Mouse (Mus musculus): ENCODE results near the gene Dclk3. TPM values are rescaled to one million over a fixed set of nuclear protein-coding genes. Genes with fewer than 3 reads are reported as not detected.
A peak's percentile ranks its signal among the peaks of the same experiment; 100 is the strongest.

Dclk3 gene
- polyA plus RNA-seq, 1 experiment = not detected

DNA sequence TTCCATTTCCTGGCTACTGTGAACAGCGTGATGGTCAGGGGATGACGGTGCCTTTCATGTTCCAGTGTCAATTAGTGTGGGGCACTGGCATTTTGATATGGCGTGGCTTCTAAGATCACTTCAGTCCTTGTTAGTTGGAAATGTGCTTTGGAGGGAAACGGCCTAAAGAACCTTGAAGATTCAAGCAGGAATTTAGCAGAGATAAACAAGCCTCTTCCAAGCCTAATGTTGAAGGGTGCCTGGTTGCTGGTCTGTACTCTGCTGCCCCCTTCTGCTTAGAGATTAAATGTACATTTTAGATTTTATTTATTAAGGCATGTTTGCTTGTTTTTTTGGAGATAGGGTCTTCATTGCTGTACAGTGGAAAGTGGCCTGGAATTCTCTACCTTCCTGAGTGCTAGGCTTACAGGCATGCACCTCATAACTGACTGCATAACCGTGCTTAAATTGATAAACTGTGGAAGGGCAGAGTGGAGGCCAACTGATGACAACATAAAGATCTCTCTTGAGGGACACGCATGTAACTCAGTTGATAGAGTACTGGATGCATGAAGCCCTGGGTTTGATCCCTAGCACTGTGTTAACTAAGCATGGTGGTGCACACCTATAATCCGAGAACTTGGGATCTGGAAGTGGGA lies 40.1 kb downstream of the Dclk3 start:
- 62% methylated on average over 7 of the region's 7 CpGs for WGBS
- TF ChIP-seq POLR2A (IDR thresholded peaks at IDR 0.05; ENCODE audit: borderline replicate concordance, control insufficient read depth, low read depth, low read length) (no peak), CTCF (IDR thresholded peaks at IDR 0.05; ENCODE audit: control insufficient read depth, insufficient read depth, low read length) (no peak)
- H3K27ac ChIP-seq (ENCODE audit: control insufficient read depth, insufficient read depth, low read depth, low read length, poor library complexity) = no peak overlapping the region
- no peaks in the 10 kb centered on the region for H3K4me1 ChIP-seq (ENCODE audit: control insufficient read depth, insufficient read depth, low read length)
- no peak overlapping the region for H3K4me3 ChIP-seq (replicated peaks; ENCODE audit: control insufficient read depth, low read depth, low read length)

DNA sequence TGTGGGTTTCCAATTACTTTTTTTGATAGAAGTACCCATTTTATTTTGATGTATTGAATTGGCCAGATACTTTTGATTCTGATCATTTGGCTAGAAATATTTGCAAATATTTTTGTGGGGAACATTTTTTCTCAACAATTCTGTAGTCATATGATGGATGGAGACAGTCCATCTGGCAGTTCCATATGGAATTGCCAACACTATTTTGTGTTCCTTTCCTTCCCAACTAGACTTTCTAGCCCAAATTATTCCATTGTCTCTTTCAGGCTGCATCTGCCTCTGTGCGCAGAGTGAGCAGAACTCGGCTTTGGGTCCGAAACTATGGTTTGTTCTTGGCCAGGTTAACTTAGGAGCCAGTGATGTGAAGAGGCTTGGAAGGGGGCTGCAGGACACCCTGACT lies 42.1 kb downstream of the Dclk3 start:
- H3K4me1 ChIP-seq (ENCODE audit: control insufficient read depth, insufficient read depth, low read length) = no peaks in the 10 kb centered on the region
- H3K4me3 ChIP-seq (replicated peaks; ENCODE audit: control insufficient read depth, low read depth, low read length) = no peak overlapping the region
- H3K27ac ChIP-seq (ENCODE audit: control insufficient read depth, insufficient read depth, low read depth, low read length, poor library complexity) = no peak overlapping the region
- TF ChIP-seq POLR2A (IDR thresholded peaks at IDR 0.05; ENCODE audit: borderline replicate concordance, control insufficient read depth, low read depth, low read length) (no peak), CTCF (IDR thresholded peaks at IDR 0.05; ENCODE audit: control insufficient read depth, insufficient read depth, low read length) (no peak)
- WGBS = 72% methylated on average over 3 of the region's 3 CpGs

DNA sequence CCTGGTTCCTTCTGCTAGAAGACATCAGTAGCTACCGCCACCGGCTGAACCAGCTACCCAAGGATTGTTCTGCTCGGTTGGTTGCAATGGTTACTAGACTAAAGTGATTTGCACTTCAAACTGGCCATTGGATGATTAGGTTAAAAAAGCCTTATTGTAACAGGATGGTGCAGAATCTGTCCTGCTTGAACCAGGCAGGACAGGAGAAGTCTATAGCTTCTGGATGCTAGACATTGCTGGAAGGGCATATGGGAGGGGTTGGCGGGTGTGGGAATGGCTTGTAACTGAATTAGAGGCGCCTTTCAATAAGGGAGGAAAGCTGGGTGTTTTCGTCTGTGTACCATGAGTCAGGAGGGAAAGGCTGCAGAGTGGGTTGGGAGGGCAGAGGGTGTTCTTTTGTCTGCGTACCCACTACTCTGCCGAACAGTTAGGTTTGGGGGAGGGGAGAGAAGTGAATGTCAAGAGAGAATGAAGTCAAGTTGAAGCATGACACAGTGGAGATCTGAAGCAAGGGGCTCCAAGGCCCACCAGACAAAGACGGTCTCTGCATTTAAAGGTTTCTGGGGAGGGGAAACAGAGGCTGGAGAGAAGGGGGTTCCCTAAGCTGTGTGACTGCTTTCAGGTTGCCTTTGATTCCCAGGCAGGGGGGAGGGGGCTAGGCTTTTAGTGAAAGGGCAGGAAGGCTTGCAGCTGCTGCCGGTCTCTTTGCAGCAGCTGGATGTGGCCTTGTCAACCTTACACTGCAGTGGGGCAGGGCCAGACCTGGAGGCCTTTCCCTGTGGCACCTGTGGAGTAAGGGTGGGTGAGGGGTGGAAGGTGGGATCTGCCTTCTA lies 48.0 kb downstream of the Dclk3 start:
- Histone ChIP-seq H3K4me1 (ENCODE audit: control insufficient read depth, insufficient read depth, low read length) (no peaks in the 10 kb centered on the region), H3K27ac (ENCODE audit: control insufficient read depth, insufficient read depth, low read depth, low read length, poor library complexity) (no peak overlapping the region), H3K4me3 (replicated peaks; ENCODE audit: control insufficient read depth, low read depth, low read length) (no peak overlapping the region)
- no peak for TF ChIP-seq POLR2A (IDR thresholded peaks at IDR 0.05; ENCODE audit: borderline replicate concordance, control insufficient read depth, low read depth, low read length)
- TF ChIP-seq CTCF (IDR thresholded peaks at IDR 0.05; ENCODE audit: control insufficient read depth, insufficient read depth, low read length) = no peak
- WGBS = 75% methylated on average over 10 of the region's 10 CpGs

DNA sequence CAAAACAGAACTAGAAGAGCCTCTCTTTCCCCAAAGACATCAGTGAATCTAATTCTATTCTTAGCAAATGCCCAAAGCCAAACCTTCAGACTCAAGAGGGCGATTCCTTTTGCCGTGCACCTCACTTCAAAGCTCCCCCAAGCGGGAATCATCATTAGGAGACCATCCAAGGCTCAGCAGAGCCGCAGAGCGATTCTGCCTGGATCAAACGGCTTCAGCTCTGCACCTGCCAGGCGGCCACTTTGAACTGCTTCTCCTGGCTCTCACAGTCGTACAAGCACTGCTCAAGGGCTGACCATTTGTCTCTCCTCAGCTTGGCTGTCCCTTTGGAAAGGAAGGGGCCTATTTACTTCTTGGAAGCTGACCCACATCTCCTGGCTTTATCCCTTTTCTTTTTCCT lies 51.7 kb downstream of the Dclk3 start:
- no peaks in the 10 kb centered on the region for H3K4me1 ChIP-seq (ENCODE audit: control insufficient read depth, insufficient read depth, low read length)
- TF ChIP-seq CTCF (IDR thresholded peaks at IDR 0.05; ENCODE audit: control insufficient read depth, insufficient read depth, low read length) = no peak
- no peak for TF ChIP-seq POLR2A (IDR thresholded peaks at IDR 0.05; ENCODE audit: borderline replicate concordance, control insufficient read depth, low read depth, low read length)
- no peak overlapping the region for H3K27ac ChIP-seq (ENCODE audit: control insufficient read depth, insufficient read depth, low read depth, low read length, poor library complexity)
- no peak overlapping the region for H3K4me3 ChIP-seq (replicated peaks; ENCODE audit: control insufficient read depth, low read depth, low read length)
- WGBS = 32% methylated on average over 8 of the region's 8 CpGs

DNA sequence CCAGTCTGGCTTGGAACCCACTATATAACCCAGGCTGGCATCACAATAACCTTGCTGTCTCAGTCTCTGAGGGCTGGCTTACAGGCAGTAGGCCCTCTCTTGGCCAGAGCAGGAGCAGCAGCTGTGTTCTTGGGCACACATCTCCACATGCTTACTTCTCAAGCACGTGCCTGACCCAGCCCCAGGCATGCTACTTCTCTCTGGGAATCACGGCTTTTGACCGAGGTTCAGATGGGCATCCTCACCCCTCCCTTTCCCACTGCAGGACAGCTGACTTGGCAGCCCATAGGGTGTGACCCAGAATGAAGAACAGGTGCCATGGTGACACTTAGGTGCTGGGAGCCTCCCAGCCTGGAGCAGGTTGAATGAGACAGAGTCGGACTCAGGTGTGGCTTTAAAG lies 52.4 kb downstream of the Dclk3 start:
- TF ChIP-seq CTCF (IDR thresholded peaks at IDR 0.05; ENCODE audit: control insufficient read depth, insufficient read depth, low read length) (no peak), POLR2A (IDR thresholded peaks at IDR 0.05; ENCODE audit: borderline replicate concordance, control insufficient read depth, low read depth, low read length) (no peak)
- WGBS = 36% methylated on average over 4 of the region's 4 CpGs
- Histone ChIP-seq H3K4me3 (replicated peaks; ENCODE audit: control insufficient read depth, low read depth, low read length) (no peak overlapping the region), H3K4me1 (ENCODE audit: control insufficient read depth, insufficient read depth, low read length) (no peaks in the 10 kb centered on the region), H3K27ac (ENCODE audit: control insufficient read depth, insufficient read depth, low read depth, low read length, poor library complexity) (no peak overlapping the region)

DNA sequence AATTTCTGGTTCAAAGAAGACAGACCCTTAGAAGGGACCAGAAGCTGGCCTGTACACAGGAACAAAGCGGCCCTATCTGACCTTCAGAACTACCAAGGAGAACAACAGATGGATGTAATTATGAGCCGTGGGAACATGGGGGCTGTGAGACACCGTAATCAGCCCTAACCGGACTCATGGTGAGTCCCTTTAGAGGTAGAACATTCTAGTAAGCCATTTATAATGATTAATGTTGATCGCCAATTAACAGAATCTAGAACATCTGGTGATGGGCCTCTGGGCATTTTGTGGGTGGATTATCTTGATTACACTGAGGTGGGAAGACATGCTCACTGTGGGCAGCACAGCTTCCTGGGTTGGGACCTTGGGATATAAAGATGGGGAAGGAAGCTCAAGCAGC lies 54.6 kb downstream of the Dclk3 start:
- 71% methylated on average over 5 of the region's 5 CpGs for WGBS

DNA sequence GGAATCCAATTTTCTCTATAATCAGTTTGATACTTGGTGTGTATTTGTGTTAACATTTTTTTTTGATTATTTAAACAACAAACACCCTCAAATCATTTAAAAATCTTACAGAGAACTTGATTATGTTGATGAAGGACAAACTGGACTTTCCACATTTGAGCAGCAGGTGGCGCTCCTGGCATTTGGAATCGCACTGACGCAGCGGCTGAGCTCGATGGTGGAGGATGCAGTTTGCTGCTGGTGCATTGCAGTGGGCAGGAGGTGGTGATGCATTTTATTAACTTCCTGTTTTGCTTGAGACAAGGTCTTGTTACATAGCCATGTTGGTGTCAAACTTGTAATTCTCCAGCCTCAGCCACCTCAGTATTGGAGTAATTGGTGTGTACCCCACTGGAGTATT lies 56.7 kb downstream of the Dclk3 start:
- Histone ChIP-seq H3K27ac (ENCODE audit: control insufficient read depth, insufficient read depth, low read depth, low read length, poor library complexity) (no peak overlapping the region), H3K4me3 (replicated peaks; ENCODE audit: control insufficient read depth, low read depth, low read length) (no peak overlapping the region), H3K4me1 (ENCODE audit: control insufficient read depth, insufficient read depth, low read length) (no peaks in the 10 kb centered on the region)
- under 1% methylated on average over 5 of the region's 5 CpGs for WGBS
- TF ChIP-seq POLR2A (IDR thresholded peaks at IDR 0.05; ENCODE audit: borderline replicate concordance, control insufficient read depth, low read depth, low read length) (no peak), CTCF (IDR thresholded peaks at IDR 0.05; ENCODE audit: control insufficient read depth, insufficient read depth, low read length) (peak; percentile 86)

More for the DNA sequence above, 54.6 kb downstream of the Dclk3 start:
- H3K4me3 ChIP-seq (replicated peaks; ENCODE audit: control insufficient read depth, low read depth, low read length) = no peak overlapping the region
- TF ChIP-seq CTCF (IDR thresholded peaks at IDR 0.05; ENCODE audit: control insufficient read depth, insufficient read depth, low read length) = no peak
- no peak for TF ChIP-seq POLR2A (IDR thresholded peaks at IDR 0.05; ENCODE audit: borderline replicate concordance, control insufficient read depth, low read depth, low read length)
- no peak overlapping the region for H3K27ac ChIP-seq (ENCODE audit: control insufficient read depth, insufficient read depth, low read depth, low read length, poor library complexity)
- no peaks in the 10 kb centered on the region for H3K4me1 ChIP-seq (ENCODE audit: control insufficient read depth, insufficient read depth, low read length)

DNA sequence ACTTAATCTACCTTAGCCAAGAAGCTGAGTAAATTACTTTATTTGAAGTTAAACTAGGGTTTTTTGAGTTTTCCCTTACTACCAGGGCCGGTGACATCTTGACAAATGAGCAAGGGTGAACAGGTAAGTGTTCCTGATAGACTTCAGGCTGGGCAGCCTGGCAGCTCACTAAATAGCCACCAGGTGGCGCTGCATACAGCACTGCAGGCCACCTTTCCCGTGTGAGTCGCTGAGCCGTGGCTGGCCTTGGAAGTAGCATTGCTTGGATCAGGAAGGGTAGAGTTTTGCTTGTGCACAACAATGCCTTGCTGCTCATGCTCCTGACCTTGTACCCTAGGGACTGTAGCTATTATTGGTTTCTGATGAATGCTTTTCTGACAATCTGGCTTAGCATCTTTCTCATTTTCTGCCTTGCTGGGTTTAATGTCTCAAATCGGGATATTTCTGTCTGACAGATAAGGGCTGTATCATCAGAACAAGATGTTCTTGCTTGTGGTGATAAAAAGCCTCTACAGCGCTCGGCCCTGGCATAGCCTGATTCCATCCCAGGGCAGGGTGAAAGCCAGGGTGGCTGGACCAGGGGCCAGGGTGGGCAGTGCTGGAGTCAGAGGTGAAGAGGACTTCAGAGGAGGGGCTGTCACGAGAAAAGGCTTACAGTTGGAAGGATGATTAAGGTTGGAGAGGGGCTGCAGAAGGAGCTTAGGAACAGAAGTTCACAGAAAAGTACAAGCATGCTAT lies 58.4 kb downstream of the Dclk3 start:
- H3K27ac ChIP-seq (ENCODE audit: control insufficient read depth, insufficient read depth, low read depth, low read length, poor library complexity) = no peak overlapping the region
- no peak overlapping the region for H3K4me3 ChIP-seq (replicated peaks; ENCODE audit: control insufficient read depth, low read depth, low read length)
- 29% methylated on average over 9 of the region's 9 CpGs for WGBS
- peak; percentile 91 for TF ChIP-seq CTCF (IDR thresholded peaks at IDR 0.05; ENCODE audit: control insufficient read depth, insufficient read depth, low read length)
- no peak for TF ChIP-seq POLR2A (IDR thresholded peaks at IDR 0.05; ENCODE audit: borderline replicate concordance, control insufficient read depth, low read depth, low read length)
- H3K4me1 ChIP-seq (ENCODE audit: control insufficient read depth, insufficient read depth, low read length) = no peaks in the 10 kb centered on the region
